Mouse (Mus musculus) CH12.LX (cell line): ENCODE results near the gene Eml2. TPM values are rescaled to one million over a fixed set of nuclear protein-coding genes. Genes with fewer than 3 reads are reported as not detected.

ENCODE experiments used
- DNase-seq: peaks from one replicate; pipeline ENCODE4 v3.0.0-alpha.2; 2013; ENCODE audit errors: extremely low read depth
- H3K27ac ChIP-seq: 2 replicates; pipeline ENCODE4 v1.5.1; 2012; ENCODE audit warnings: low read depth, mild to moderate bottlenecking, control low read depth, moderate library complexity; ENCODE audit not compliant: insufficient read depth
- H3K27me3 ChIP-seq: replicated peaks from 2 replicates; pipeline ENCODE3; 2012; ENCODE audit warnings: inconsistent platforms
- H3K36me3 ChIP-seq, 2 experiments: replicated peaks in 1 of 2; 2 replicates each; pipeline versions ENCODE3 to v1.6.1; 2012; ENCODE audit warnings: inconsistent platforms in 1 of 2, low read length in 1 of 2, mild to moderate bottlenecking in 1 of 2, mixed read lengths in 1 of 2, moderate library complexity in 1 of 2; ENCODE audit not compliant: control insufficient read depth in 1 of 2, insufficient read depth in 1 of 2
- H3K4me1 ChIP-seq, 2 experiments: 2 replicates each; pipeline ENCODE4 v1.6.1; 2012; ENCODE audit warnings: inconsistent platforms in 1 of 2, moderate library complexity in 1 of 2; ENCODE audit not compliant: insufficient read depth in 2 of 2, control insufficient read depth in 1 of 2
- H3K4me2 ChIP-seq: 2 replicates; pipeline ENCODE4 v1.6.1; 2012; ENCODE audit warnings: low read depth, mild to moderate bottlenecking, control low read depth; ENCODE audit not compliant: poor library complexity, insufficient read depth, severe bottlenecking
- H3K4me3 ChIP-seq, 3 experiments: fragments of 150-350 bp in 1 of 3; sonication (generic) in 1 of 3; replicated peaks in 1 of 3; 2 replicates each; pipeline versions ENCODE3 to v1.5.1; 2011 to 2012; ENCODE audit warnings: low read depth in 2 of 3, low read length in 2 of 3, mild to moderate bottlenecking in 2 of 3, moderate library complexity in 2 of 3, control low read depth in 1 of 3, improper control_type of control experiment in 1 of 3, inconsistent platforms in 1 of 3, mixed read lengths in 1 of 3; ENCODE audit not compliant: poor library complexity in 1 of 3
- H3K79me2 ChIP-seq: replicated peaks from 2 replicates; pipeline ENCODE4 v1.6.1; 2012; ENCODE audit warnings: mild to moderate bottlenecking, moderate library complexity; ENCODE audit not compliant: control insufficient read depth, poor library complexity, insufficient read depth, severe bottlenecking; ENCODE audit errors: extremely low read depth
- H3K9ac ChIP-seq: 2 replicates; pipeline ENCODE4 v1.6.1; 2012; ENCODE audit warnings: low read depth, mild to moderate bottlenecking, control low read depth, moderate library complexity; ENCODE audit not compliant: insufficient read depth
- H3K9me3 ChIP-seq: replicated peaks from 2 replicates; pipeline ENCODE3; 2012; ENCODE audit warnings: low read length, inconsistent platforms, mixed read lengths
- BHLHE40 ChIP-seq: IDR thresholded peaks from 2 replicates; pipeline ENCODE4 v1.6.1; 2011; ENCODE audit warnings: mild to moderate bottlenecking, low read depth, low read length, improper control_type of control experiment
- GABPA ChIP-seq: IDR thresholded peaks from 2 replicates; pipeline ENCODE4 v1.6.1; 2012; ENCODE audit warnings: low read depth, low read length, improper control_type of control experiment, inconsistent platforms; ENCODE audit not compliant: insufficient replicate concordance
- HCFC1 ChIP-seq: IDR thresholded peaks from 2 replicates; pipeline ENCODE4 v1.6.1; 2012; ENCODE audit warnings: low read depth, mild to moderate bottlenecking, inconsistent platforms, low read length, improper control_type of control experiment
- MAX ChIP-seq: IDR thresholded peaks from 2 replicates; pipeline ENCODE4 v1.6.1; 2011; ENCODE audit warnings: low read length, improper control_type of control experiment
- MAZ ChIP-seq: IDR thresholded peaks from 2 replicates; pipeline ENCODE4 v1.6.1; 2012; ENCODE audit warnings: low read depth, mild to moderate bottlenecking, inconsistent platforms, low read length, improper control_type of control experiment, moderate library complexity
- MEF2A ChIP-seq: IDR thresholded peaks from 2 replicates; pipeline ENCODE4 v1.6.1; 2014; ENCODE audit warnings: low read depth, mild to moderate bottlenecking, inconsistent platforms, low read length, improper control_type of control experiment, borderline replicate concordance
- MXI1 ChIP-seq: IDR thresholded peaks from 2 replicates; pipeline ENCODE4 v1.6.1; 2011; ENCODE audit warnings: mild to moderate bottlenecking, low read depth, low read length, improper control_type of control experiment
- NELFE ChIP-seq: IDR thresholded peaks from 2 replicates; pipeline ENCODE4 v1.6.1; 2011; ENCODE audit warnings: low read depth, low read length, improper control_type of control experiment
- NRF1 ChIP-seq: IDR thresholded peaks from 2 replicates; pipeline ENCODE4 v1.6.1; 2014; ENCODE audit warnings: low read depth, mild to moderate bottlenecking, inconsistent platforms, low read length, improper control_type of control experiment, moderate library complexity
- PAX5 ChIP-seq: IDR thresholded peaks from 2 replicates; pipeline ENCODE4 v1.6.1; 2012; ENCODE audit warnings: low read length, inconsistent platforms, mixed read lengths
- POLR2AphosphoS2 ChIP-seq: IDR thresholded peaks from 2 replicates; pipeline ENCODE4 v1.6.1; 2011; ENCODE audit warnings: low read depth, low read length, improper control_type of control experiment
- TCF12 ChIP-seq: IDR thresholded peaks from 2 replicates; pipeline ENCODE4 v1.6.1; 2014; ENCODE audit warnings: low read depth, mild to moderate bottlenecking, inconsistent platforms, low read length, improper control_type of control experiment
- USF2 ChIP-seq: conservative IDR thresholded peaks from 2 replicates; pipeline ENCODE4 v1.6.1; 2011; ENCODE audit warnings: low read depth, low read length, improper control_type of control experiment
- ZNF384 ChIP-seq: IDR thresholded peaks from 2 replicates; pipeline ENCODE4 v1.6.1; 2012; ENCODE audit warnings: low read depth, low read length, improper control_type of control experiment, inconsistent platforms
- dilution Hi-C: fragments of 300-500 bp; cut with MboI; formaldehyde crosslinking; loops from 2 replicates; pipeline ENCODE4 v1.14.3; 2020; ENCODE audit warnings: low sequenced_read_pairs; ENCODE audit not compliant: extremely low pct_unique_long_range_greater_than_20kb, extremely low pct_ligation_motif_present
- in situ Hi-C: fragments of 300-500 bp; cut with MboI; formaldehyde crosslinking; loops from 3 replicates; pipeline ENCODE4 v1.14.3; 2019; ENCODE audit warnings: low sequenced_read_pairs, low pct_ligation_motif_present, low pct_unique_long_range_greater_than_20kb, mixed read lengths
- polyA plus RNA-seq: library from polyadenylated mRNA; unstranded; fragments of >175 nt; gene quantifications from 2 replicates; pipeline ENCODE4 v1.2.1, GENCODE M21; 2012; ENCODE audit warnings: low read depth; ENCODE audit not compliant: insufficient read length
- total RNA-seq, 2 experiments: library from RNA; depleted of rRNA; stranded (reverse); fragments of 300-350 nt in 1 of 2; fragments of >200 nt in 1 of 2; gene quantifications; 2 replicates each; pipeline ENCODE4 v1.2.3; 2012 to 2014

Eml2 gene
- total and polyA plus RNA-seq, 3 experiments, result 12.3 to 52.4 (median 29.1) TPM

- Histone ChIP-seq H3K27me3 (peaks cover 41% of the 10 kb centered on the region), H3K9ac (no peak overlapping the region), H3K79me2 (no peaks in the 10 kb centered on the region), H3K36me3 (peaks cover 0 to 5% of the 10 kb centered on the region in 2 experiments), H3K9me3 (peaks cover 15% of the 10 kb centered on the region), H3K4me1 (peaks cover 0 to 4% of the 10 kb centered on the region in 2 experiments; a peak in 1 of 4 replicates), H3K27ac (no peak overlapping the region), H3K4me3 (no peak overlapping the region), H3K4me2 (no peak overlapping the region)
- no peak for DNase-seq
- TF ChIP-seq TCF12, result no peak
- TF ChIP-seq MAX, result no peak
- TF ChIP-seq NELFE, result no peak
- no peak for TF ChIP-seq GABPA
- no peak for TF ChIP-seq MXI1
- dilution Hi-C loops, result no loop called here
- in situ Hi-C loops, result loop anchor here (10.0 kb wide), 1 partner anchor 191 kb away; the partner anchor contains the start of genes Cd3eap and Ppp1r13l
Observed at GRCm38 (mm10) chr7:19163752-19164151, 12.5 kb upstream of the Eml2 start.

GRCm38 (mm10) chr7:19164189-19164588 lies 12.0 kb upstream of the Eml2 start:
- DNase-seq, result no peak
- Histone ChIP-seq H3K9me3 (peaks cover 15% of the 10 kb centered on the region), H3K27ac (no peak overlapping the region), H3K9ac (no peak overlapping the region), H3K4me2 (peak overlapping the region; percentile 5; the same call in 1 of the 2 replicates), H3K79me2 (no peaks in the 10 kb centered on the region), H3K36me3 (peaks cover 0 to 4% of the 10 kb centered on the region in 2 experiments), H3K4me3 (no peak overlapping the region), H3K4me1 (peaks cover 0 to 4% of the 10 kb centered on the region in 2 experiments; a peak in 1 of 4 replicates), H3K27me3 (peaks cover 43% of the 10 kb centered on the region)
- TF ChIP-seq HCFC1, result no peak
- no peak for TF ChIP-seq POLR2AphosphoS2
- TF ChIP-seq MAX, result no peak
- TF ChIP-seq MEF2A, result no peak
- no peak for TF ChIP-seq ZNF384
- no peak for TF ChIP-seq USF2
- TF ChIP-seq NRF1, result no peak
- no peak for TF ChIP-seq TCF12
- no peak for TF ChIP-seq BHLHE40
- TF ChIP-seq MAZ, result no peak
- TF ChIP-seq GABPA, result no peak
- no peak for TF ChIP-seq PAX5
- in situ Hi-C loops, result loop anchor here (10.0 kb wide), 1 partner anchor 191 kb away; the partner anchor contains the start of genes Cd3eap and Ppp1r13l
- dilution Hi-C loops, result no loop called here
